Mouse (Mus musculus) hematopoietic stem cell, adult 5-6 weeks (primary cell): ENCODE measurements around the gene Vipr2. TPM values are rescaled to one million over a fixed set of nuclear protein-coding genes. Genes with fewer than 3 reads are reported as not detected.
A peak's percentile ranks its signal among the peaks of the same experiment; 100 is the strongest.

Experiments used
- ATAC-seq, 2 experiments: fragments of 125-278 bp in 1 of 2; replicated peaks in 1 of 2; 2 replicates each; pipeline ENCODE4 v1.8.0; 2016 to 2017; ENCODE audit warnings: inconsistent platforms in 2 of 2, mild to moderate bottlenecking in 2 of 2, moderate number of reproducible peaks in 2 of 2, low read depth in 1 of 2, moderate TSS enrichment in 1 of 2; ENCODE audit not compliant: low FRiP score in 2 of 2, poor library complexity in 2 of 2, severe bottlenecking in 2 of 2, insufficient read depth in 1 of 2, low TSS enrichment in 1 of 2
- total RNA-seq: library from RNA; stranded (forward); fragments of 172-1452, 232-1000 nt; gene quantifications from 2 replicates; pipeline ENCODE4 v1.2.3, GENCODE M21; 2017

The Vipr2 gene
- total RNA-seq, 1 experiment from 2014 or later = 9.4 TPM

GRCm38 (mm10) chr12:116138322-116139205, 61.0 kb downstream of the Vipr2 start:
- ATAC-seq = peak; percentile 62 to 67

GRCm38 (mm10) chr12:116140605-116141004, 63.1 kb downstream of the Vipr2 start:
- ATAC-seq = no peak

GRCm38 (mm10) chr12:116141816-116142215, 64.3 kb downstream of the Vipr2 start:
- ATAC-seq = peak; percentile 55 to 61

GRCm38 (mm10) chr12:116142464-116142863, 64.9 kb downstream of the Vipr2 start:
- ATAC-seq = no peak

GRCm38 (mm10) chr12:116145246-116145645, 67.7 kb downstream of the Vipr2 start:
- peak; percentile 82 to 86 for ATAC-seq

- peak; percentile 23 to 32; a peak in 2 of 4 replicates for ATAC-seq
Measured at GRCm38 (mm10) chr12:116145686-116146085, 68.2 kb downstream of the Vipr2 start.

- no peak for ATAC-seq
Measured at GRCm38 (mm10) chr12:116146996-116147634, 69.6 kb downstream of the Vipr2 start.

- no peak for ATAC-seq
Measured at GRCm38 (mm10) chr12:116152866-116153428, 75.4 kb downstream of the Vipr2 start.

- no peak for ATAC-seq
Measured at GRCm38 (mm10) chr12:116156792-116157532, 79.4 kb downstream of the Vipr2 start.

GRCm38 (mm10) chr12:116159223-116159622, 81.7 kb downstream of the Vipr2 start:
- no peak for ATAC-seq

GRCm38 (mm10) chr12:116159695-116160094, 82.2 kb downstream of the Vipr2 start:
- ATAC-seq = no peak

- ATAC-seq = 0 out of 4 replicates have a peak, but pooled peaks have one; percentile 44 to 51
Measured at GRCm38 (mm10) chr12:116165368-116165767, 87.8 kb downstream of the Vipr2 start.

- ATAC-seq = peak in 1 of 2 experiments; percentile 34; a peak in 1 of 4 replicates
Measured at GRCm38 (mm10) chr12:116169666-116170065, 92.1 kb downstream of the Vipr2 start.

GRCm38 (mm10) chr12:116176930-116177329, 99.4 kb downstream of the Vipr2 start:
- ATAC-seq = peak in 1 of 2 experiments; percentile 51; a peak in 1 of 4 replicates

- no peak for ATAC-seq
Measured at GRCm38 (mm10) chr12:116181436-116182050, 104.0 kb downstream of the Vipr2 start.

GRCm38 (mm10) chr12:116182376-116182775, 104.8 kb downstream of the Vipr2 start:
- ATAC-seq = no peak
